Mouse (Mus musculus): ENCODE data around the gene Sec63. TPM values are rescaled to one million over a fixed set of nuclear protein-coding genes. Genes with fewer than 3 reads are reported as not detected.

Sec63 gene
- 17.3 and 19.0 TPM in 2 replicates for polyA plus RNA-seq (2014; fragmentation: Nextera tagmentation; extraction: Ambion mirVana)

DNA sequence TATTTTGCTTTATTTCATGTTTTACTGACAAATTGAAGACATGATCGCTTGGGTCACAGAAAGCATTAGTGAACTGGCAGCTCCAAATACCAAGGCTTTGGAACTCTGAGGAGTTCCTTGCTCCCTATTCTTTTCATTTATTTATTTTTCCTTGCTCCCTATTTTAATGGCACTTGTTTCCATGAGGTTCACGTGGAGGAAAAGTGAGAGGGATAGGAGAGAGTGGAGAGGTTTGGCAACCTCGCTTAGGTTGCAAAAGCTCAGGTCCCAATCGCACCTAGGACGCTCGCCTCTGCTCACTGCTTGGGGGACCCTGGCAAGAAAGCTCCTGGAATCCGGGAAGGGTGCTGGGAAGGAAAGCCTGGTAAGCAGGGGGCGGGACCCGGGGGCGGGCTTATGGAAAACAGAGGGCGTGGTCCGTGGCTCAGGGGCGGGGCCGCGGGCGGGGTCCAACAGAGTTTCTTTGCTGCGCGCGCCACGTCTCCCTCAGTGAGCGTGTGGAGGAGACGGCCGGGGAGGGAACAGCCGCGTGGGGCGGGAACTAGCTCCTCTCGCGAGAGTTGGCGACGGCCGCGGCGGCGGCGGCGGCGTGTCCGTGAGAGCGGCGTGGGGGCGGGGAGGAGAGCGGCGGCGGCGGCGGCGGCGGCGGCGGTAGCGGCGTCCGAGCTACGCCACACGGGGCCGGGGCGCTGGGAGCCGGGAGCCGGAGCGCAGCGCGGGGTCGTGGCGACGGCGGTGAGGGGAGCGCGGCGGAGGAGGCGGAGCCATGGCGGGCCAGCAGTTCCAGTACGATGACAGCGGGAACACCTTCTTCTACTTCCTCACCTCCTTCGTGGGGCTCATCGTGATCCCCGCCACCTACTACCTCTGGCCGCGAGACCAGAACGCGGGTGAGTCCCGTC lies at the start of gene Sec63:
Sec63 (plus strand) TSS at position 498 of the 902 bp plus-strand sequence.
- H3K4me1 ChIP-seq (ENCODE audit: control insufficient read depth, insufficient read depth, low read length) = peaks cover 6% of the 10 kb centered on the region
- peak within 1 kb of the TSS; percentile 92 for H3K27ac ChIP-seq (ENCODE audit: low read depth, low read length)
- peak within 1 kb of the TSS; percentile 99 for H3K4me3 ChIP-seq (ENCODE audit: low read depth, low read length)
- no peaks in the 10 kb centered on the region for H3K9me3 ChIP-seq (replicated peaks; ENCODE audit: control insufficient read depth, low read length)
- no peaks in the 10 kb centered on the region for H3K36me3 ChIP-seq (ENCODE audit: control insufficient read depth, insufficient read depth, low read length)
- peak; percentile 97 for ATAC-seq (replicated peaks; ENCODE audit: insufficient number of reproducible peaks, low FRiP score, low TSS enrichment)
- H3K27me3 ChIP-seq (ENCODE audit: control insufficient read depth, insufficient read depth, low read length) = no peaks in the 10 kb centered on the region
- H3K9ac ChIP-seq (ENCODE audit: low read depth, low read length) = peak within 1 kb of the TSS; percentile 99
- peak within 1 kb of the TSS; percentile 73 for H3K4me2 ChIP-seq
- WGBS (ENCODE audit: insufficient replicate concordance) = under 1% methylated on average over 25 of the region's 81 CpGs

DNA sequence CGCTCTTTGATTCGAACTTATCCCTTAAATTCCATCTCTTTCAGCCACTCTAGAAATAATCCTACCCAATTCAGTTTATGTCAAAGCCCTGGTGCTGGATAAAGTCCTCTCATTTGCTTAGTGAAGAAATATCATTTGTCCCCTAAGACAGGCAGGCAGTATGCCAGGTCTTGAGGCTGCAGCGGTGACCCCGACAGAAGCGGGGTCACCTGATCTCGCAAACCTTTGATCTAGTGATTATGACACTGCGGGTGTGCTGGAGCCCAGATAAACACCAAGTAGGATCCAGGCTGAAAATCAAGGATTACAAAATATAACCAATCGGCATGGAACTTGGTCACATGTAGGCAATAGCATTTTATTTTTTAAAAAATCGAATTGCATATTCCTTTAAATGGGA lies 46.6 kb upstream of the Sec63 start:
- 13% methylated on average over 9 of the region's 9 CpGs for WGBS (ENCODE audit: insufficient replicate concordance)
- Histone ChIP-seq H3K9ac (ENCODE audit: low read depth, low read length) (no peak overlapping the region), H3K27ac (ENCODE audit: low read depth, low read length) (no peak overlapping the region), H3K4me3 (ENCODE audit: low read depth, low read length) (no peak overlapping the region), H3K36me3 (ENCODE audit: control insufficient read depth, insufficient read depth, low read length) (no peaks in the 10 kb centered on the region), H3K9me3 (replicated peaks; ENCODE audit: control insufficient read depth, low read length) (no peaks in the 10 kb centered on the region), H3K4me1 (ENCODE audit: control insufficient read depth, insufficient read depth, low read length) (0 out of 2 replicates have a peak, but pooled peaks cover 3% of the 10 kb centered on the region), H3K27me3 (ENCODE audit: control insufficient read depth, insufficient read depth, low read length) (no peaks in the 10 kb centered on the region; the same call in 1 of the 2 replicates), H3K4me2 (peak overlapping the region; percentile 61)
- ATAC-seq (replicated peaks; ENCODE audit: insufficient number of reproducible peaks, low FRiP score, low TSS enrichment) = no peak

DNA sequence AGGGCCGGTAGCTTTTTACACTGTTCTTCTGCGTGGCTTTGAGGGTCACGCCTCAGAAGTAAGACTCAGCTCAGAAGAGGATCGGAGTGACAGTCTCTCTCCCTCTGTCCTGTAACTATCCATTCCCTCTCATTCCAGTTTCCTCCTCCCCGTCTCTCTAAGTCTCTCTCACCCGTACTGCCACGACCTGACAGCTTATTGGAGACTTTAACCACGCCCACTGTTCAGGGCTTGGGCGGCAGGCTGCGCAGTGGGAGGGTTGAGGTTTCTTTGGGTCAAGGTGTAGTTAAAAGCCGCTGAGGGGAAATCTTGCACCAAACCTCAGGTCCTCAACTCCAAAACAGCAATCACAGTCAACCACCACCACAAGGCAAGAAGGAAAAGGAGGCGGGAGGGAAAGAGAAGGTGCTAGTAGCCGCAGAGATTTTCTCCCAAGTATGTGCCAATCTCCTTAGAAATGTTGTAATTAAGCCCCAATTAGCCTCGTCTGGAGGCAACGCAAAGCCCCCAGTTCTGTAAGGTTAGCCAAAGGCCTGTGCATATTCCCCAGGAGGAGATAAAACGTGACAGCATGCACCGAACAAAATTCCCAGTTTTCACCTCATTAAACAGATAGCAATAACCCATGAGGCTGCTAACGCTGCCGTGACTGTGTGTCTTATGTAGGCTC lies 45.8 kb upstream of the Sec63 start:
- Histone ChIP-seq H3K9me3 (replicated peaks; ENCODE audit: control insufficient read depth, low read length) (no peaks in the 10 kb centered on the region), H3K9ac (ENCODE audit: low read depth, low read length) (peak overlapping the region; percentile 34; the same call in 1 of the 2 replicates), H3K36me3 (ENCODE audit: control insufficient read depth, insufficient read depth, low read length) (no peaks in the 10 kb centered on the region), H3K27me3 (ENCODE audit: control insufficient read depth, insufficient read depth, low read length) (no peaks in the 10 kb centered on the region; the same call in 1 of the 2 replicates), H3K4me2 (peak overlapping the region; percentile 61), H3K4me3 (ENCODE audit: low read depth, low read length) (peak overlapping the region; percentile 27), H3K4me1 (ENCODE audit: control insufficient read depth, insufficient read depth, low read length) (0 out of 2 replicates have a peak, but pooled peaks cover 3% of the 10 kb centered on the region), H3K27ac (ENCODE audit: low read depth, low read length) (no peak overlapping the region)
- ATAC-seq (replicated peaks; ENCODE audit: insufficient number of reproducible peaks, low FRiP score, low TSS enrichment) = no peak
- 15% methylated on average over 19 of the region's 19 CpGs for WGBS (ENCODE audit: insufficient replicate concordance)

DNA sequence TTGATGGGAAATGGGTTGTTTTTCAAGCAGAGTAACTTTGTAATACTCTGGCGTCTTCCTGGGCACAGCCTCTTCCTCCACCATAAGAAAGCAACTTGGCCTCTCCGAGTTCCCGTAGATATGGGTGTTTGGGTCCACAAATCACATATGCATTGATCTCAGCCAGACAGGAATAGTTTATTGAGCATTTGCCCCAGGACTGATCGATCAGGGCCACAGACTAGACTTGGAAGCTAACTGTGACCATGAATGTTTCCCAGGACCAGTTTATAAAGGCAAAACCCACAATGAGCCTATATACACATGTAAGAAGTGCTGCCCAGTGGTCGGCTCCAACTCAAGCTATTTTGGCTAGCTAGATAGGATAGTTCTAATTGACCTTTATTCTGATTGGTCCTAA lies 39.2 kb upstream of the Sec63 start:
- 80% methylated on average over 5 of the region's 5 CpGs for WGBS (ENCODE audit: insufficient replicate concordance)
- Histone ChIP-seq H3K27ac (ENCODE audit: low read depth, low read length) (no peak overlapping the region), H3K9ac (ENCODE audit: low read depth, low read length) (no peak overlapping the region), H3K36me3 (ENCODE audit: control insufficient read depth, insufficient read depth, low read length) (no peaks in the 10 kb centered on the region), H3K27me3 (ENCODE audit: control insufficient read depth, insufficient read depth, low read length) (no peaks in the 10 kb centered on the region), H3K9me3 (replicated peaks; ENCODE audit: control insufficient read depth, low read length) (no peaks in the 10 kb centered on the region), H3K4me2 (no peak overlapping the region), H3K4me1 (ENCODE audit: control insufficient read depth, insufficient read depth, low read length) (no peaks in the 10 kb centered on the region), H3K4me3 (ENCODE audit: low read depth, low read length) (no peak overlapping the region)
- ATAC-seq (replicated peaks; ENCODE audit: insufficient number of reproducible peaks, low FRiP score, low TSS enrichment) = no peak

DNA sequence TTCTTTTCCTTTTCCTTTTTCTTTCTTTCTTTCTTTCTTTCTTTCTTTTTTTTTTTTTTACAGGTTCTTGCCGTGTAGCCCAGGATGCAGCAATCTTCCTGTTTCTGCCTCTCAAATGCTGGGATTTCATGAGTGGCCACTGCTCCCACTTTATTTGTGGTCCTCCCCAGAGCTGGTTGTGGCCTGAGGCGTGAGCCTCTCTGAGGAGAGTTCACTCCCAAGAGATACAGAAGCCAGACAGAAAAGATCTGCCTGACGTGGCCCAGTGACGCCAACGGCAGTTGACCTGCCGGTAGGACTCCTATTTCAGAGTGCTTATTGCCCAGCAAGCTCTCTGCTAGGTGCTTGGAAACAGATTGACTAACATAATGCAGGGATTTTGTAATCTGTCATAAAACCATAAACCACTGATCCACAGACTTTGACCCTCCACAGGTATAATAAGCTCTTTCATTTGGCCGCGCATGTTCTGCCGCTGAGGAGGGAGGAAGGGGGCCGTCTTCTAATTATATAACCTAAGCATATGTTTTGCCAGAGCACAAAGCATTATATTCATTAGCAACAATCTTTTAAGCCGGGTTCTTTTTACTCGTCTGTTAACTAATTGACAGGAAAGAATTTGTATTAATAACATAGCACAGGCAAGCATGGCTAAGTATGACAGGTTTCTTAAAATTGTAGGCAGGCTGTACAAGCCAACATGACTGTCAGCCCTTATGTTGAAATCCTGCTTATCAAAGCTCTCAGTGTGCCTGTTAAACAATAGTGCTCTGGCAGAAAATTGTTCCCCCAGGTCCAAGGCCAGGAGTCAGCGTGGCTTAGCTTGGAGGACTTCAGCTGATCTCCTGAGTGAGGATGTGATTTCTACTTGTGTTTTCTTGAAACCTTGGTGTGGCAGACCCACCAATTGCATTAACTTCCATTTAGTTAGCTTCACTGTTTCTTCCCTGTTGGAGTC lies 37.7 kb upstream of the Sec63 start:
- H3K9ac ChIP-seq (ENCODE audit: low read depth, low read length) = no peak overlapping the region
- no peaks in the 10 kb centered on the region for H3K36me3 ChIP-seq (ENCODE audit: control insufficient read depth, insufficient read depth, low read length)
- H3K27me3 ChIP-seq (ENCODE audit: control insufficient read depth, insufficient read depth, low read length) = no peaks in the 10 kb centered on the region
- no peak overlapping the region for H3K4me3 ChIP-seq (ENCODE audit: low read depth, low read length)
- H3K4me1 ChIP-seq (ENCODE audit: control insufficient read depth, insufficient read depth, low read length) = no peaks in the 10 kb centered on the region
- no peaks in the 10 kb centered on the region for H3K9me3 ChIP-seq (replicated peaks; ENCODE audit: control insufficient read depth, low read length)
- ATAC-seq (replicated peaks; ENCODE audit: insufficient number of reproducible peaks, low FRiP score, low TSS enrichment) = no peak
- no peak overlapping the region for H3K27ac ChIP-seq (ENCODE audit: low read depth, low read length)
- 74% methylated on average over 13 of the region's 13 CpGs for WGBS (ENCODE audit: insufficient replicate concordance)
- no peak overlapping the region for H3K4me2 ChIP-seq

- no peaks in the 10 kb centered on the region for H3K9me3 ChIP-seq (replicated peaks; ENCODE audit: control insufficient read depth, low read length)
- no peak overlapping the region for H3K27ac ChIP-seq (ENCODE audit: low read depth, low read length)
- no peak overlapping the region for H3K4me2 ChIP-seq
- WGBS (ENCODE audit: insufficient replicate concordance) = 52% methylated on average over 2 of the region's 2 CpGs
- no peak for ATAC-seq (replicated peaks; ENCODE audit: insufficient number of reproducible peaks, low FRiP score, low TSS enrichment)
- H3K4me1 ChIP-seq (ENCODE audit: control insufficient read depth, insufficient read depth, low read length) = no peaks in the 10 kb centered on the region
- H3K27me3 ChIP-seq (ENCODE audit: control insufficient read depth, insufficient read depth, low read length) = no peaks in the 10 kb centered on the region
- H3K9ac ChIP-seq (ENCODE audit: low read depth, low read length) = no peak overlapping the region
- no peak overlapping the region for H3K4me3 ChIP-seq (ENCODE audit: low read depth, low read length)
- no peaks in the 10 kb centered on the region for H3K36me3 ChIP-seq (ENCODE audit: control insufficient read depth, insufficient read depth, low read length)
Observed at GRCm38 (mm10) chr10:42729607-42730006, 31.7 kb upstream of the Sec63 start.

- H3K27me3 ChIP-seq (ENCODE audit: control insufficient read depth, insufficient read depth, low read length) = no peaks in the 10 kb centered on the region
- no peak for ATAC-seq (replicated peaks; ENCODE audit: insufficient number of reproducible peaks, low FRiP score, low TSS enrichment)
- H3K4me1 ChIP-seq (ENCODE audit: control insufficient read depth, insufficient read depth, low read length) = no peaks in the 10 kb centered on the region
- no peak overlapping the region for H3K27ac ChIP-seq (ENCODE audit: low read depth, low read length)
- WGBS (ENCODE audit: insufficient replicate concordance) = 56% methylated on average over 5 of the region's 5 CpGs
- H3K4me3 ChIP-seq (ENCODE audit: low read depth, low read length) = no peak overlapping the region
- H3K9me3 ChIP-seq (replicated peaks; ENCODE audit: control insufficient read depth, low read length) = no peaks in the 10 kb centered on the region
- no peaks in the 10 kb centered on the region for H3K36me3 ChIP-seq (ENCODE audit: control insufficient read depth, insufficient read depth, low read length)
- H3K9ac ChIP-seq (ENCODE audit: low read depth, low read length) = no peak overlapping the region
- H3K4me2 ChIP-seq = no peak overlapping the region
Observed at GRCm38 (mm10) chr10:42734546-42735060, 26.7 kb upstream of the Sec63 start.

DNA sequence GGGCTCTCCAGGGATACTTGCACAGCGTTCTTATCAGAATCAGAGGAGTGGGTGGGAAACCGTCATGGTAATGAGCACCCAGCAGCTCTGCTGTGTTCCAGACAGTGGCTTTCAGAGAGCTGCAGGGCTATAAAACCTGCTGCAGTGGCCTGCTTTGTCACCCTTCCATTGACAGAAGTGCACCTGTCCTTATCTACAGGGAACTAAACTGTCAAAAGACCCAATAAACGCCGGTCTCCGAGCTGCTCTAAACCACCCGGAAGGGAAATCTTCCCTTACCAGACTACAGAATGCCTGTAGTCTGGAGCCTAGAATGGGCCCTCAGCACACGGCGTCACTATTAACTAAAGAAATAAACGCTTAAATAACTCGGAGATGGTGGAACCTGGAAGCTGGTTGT lies 9.5 kb upstream of the Sec63 start:
- Histone ChIP-seq H3K27me3 (ENCODE audit: control insufficient read depth, insufficient read depth, low read length) (no peaks in the 10 kb centered on the region; the same call in 1 of the 2 replicates), H3K4me2 (no peak overlapping the region), H3K9me3 (replicated peaks; ENCODE audit: control insufficient read depth, low read length) (no peaks in the 10 kb centered on the region), H3K4me1 (ENCODE audit: control insufficient read depth, insufficient read depth, low read length) (no peaks in the 10 kb centered on the region), H3K9ac (ENCODE audit: low read depth, low read length) (no peak overlapping the region), H3K27ac (ENCODE audit: low read depth, low read length) (no peak overlapping the region), H3K36me3 (ENCODE audit: control insufficient read depth, insufficient read depth, low read length) (no peaks in the 10 kb centered on the region), H3K4me3 (ENCODE audit: low read depth, low read length) (no peak overlapping the region)
- WGBS (ENCODE audit: insufficient replicate concordance) = 66% methylated on average over 10 of the region's 10 CpGs
- no peak for ATAC-seq (replicated peaks; ENCODE audit: insufficient number of reproducible peaks, low FRiP score, low TSS enrichment)

Measured in heart, embryonic 11.5 days (tissue).